Mouse (Mus musculus): ENCODE data around the gene Rbm26. TPM values are rescaled to one million over a fixed set of nuclear protein-coding genes. Genes with fewer than 3 reads are reported as not detected.

Rbm26 gene
- polyA plus RNA-seq (2012; rRNA removed), result 8.6 and 11.7 TPM in 2 replicates
- 9.0 and 9.1 TPM in 2 replicates for polyA plus RNA-seq (2014; fragmentation: Nextera tagmentation; extraction: Ambion mirVana)

DNA sequence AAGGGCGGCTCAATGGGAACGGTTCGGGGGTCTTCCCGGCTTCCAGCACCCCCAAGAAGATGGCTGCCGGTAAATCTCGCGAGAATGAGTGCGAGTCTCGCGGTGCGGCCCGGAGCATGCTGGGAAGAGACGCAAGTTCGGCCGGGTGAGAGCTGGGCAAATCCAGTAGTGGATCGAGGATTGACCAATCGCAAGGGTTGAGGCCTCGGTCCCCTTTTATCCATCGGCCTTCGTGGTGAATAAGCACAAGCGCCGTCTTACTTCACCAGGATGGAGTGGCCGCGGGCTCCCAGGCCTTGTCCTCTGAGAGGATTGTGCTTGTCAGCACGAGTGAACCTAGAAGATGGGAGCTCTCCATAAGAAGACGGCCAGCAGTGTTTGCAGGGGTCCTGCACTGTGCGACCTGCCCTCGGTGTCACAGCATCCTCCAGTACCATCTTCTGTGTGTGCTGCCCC, at the start of gene Rbm26:
Gene Rbm26, minus strand, starts transcription at position 90 of the 456 bp plus-strand sequence.
- ATAC-seq (ENCODE audit: insufficient read depth), result peak; percentile 93
- TF ChIP-seq EP300 (IDR thresholded peaks at IDR 0.05; ENCODE audit: low read depth) (peak; percentile 80), CTCF (IDR thresholded peaks at IDR 0.05; ENCODE audit: low read depth) (no peak)
- WGBS (ENCODE audit: insufficient replicate concordance), result 1% methylated on average over 28 of the region's 28 CpGs
- Histone ChIP-seq H3K9ac (replicated peaks) (peak within 1 kb of the TSS; percentile 82), H3K4me1 (replicated peaks; ENCODE audit: control insufficient read depth in 2 of 2, insufficient read depth in 2 of 2, low read length in 1 of 2) (peaks cover 15 to 16% of the 10 kb centered on the region in 2 experiments), H3K27ac (peak within 1 kb of the TSS; percentile 69), H3K9me3 (ENCODE audit: control insufficient read depth, low read length) (no peaks in the 10 kb centered on the region), H3K4me2 (ENCODE audit: low read depth) (peak within 1 kb of the TSS; percentile 92), H3K4me3 (ENCODE audit: insufficient read depth in 1 of 2, low read depth in 2 of 2, low read length in 2 of 2) (peak within 1 kb of the TSS; percentile 92 to 93), H3K36me3 (replicated peaks; ENCODE audit: control insufficient read depth, insufficient read depth, low read depth) (no peaks in the 10 kb centered on the region), H3K27me3 (ENCODE audit: control insufficient read depth, insufficient read depth, low read length) (no peaks in the 10 kb centered on the region)
- DNase-seq (ENCODE audit: low read depth in 3 of 3, low spot score in 3 of 3), result peak; percentile 91 to 94 (median 93)

DNA sequence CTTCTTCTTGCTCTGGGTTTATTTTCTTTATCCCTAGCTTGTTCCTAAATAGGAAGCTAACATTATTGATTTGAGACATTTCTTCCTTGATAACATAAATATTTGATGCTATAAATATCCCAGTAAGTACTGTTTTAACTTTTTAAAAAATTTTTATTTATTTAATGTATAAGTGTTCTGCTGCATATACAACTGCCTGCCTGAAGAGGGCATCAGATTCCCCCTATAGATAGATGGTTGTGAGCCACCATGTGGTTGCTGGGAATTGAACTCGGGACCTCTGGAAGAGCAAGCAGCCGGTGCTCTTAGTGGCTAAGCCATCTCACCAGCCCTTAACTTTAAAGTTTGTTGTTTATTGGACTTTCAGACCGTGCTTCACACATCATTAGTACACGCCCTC, 48.7 kb upstream of the Rbm26 start:
- no peaks in the 10 kb centered on the region for H3K9me3 ChIP-seq (ENCODE audit: control insufficient read depth, low read length)
- H3K4me2 ChIP-seq (ENCODE audit: low read depth), result no peak overlapping the region
- DNase-seq (ENCODE audit: low read depth in 3 of 3, low spot score in 3 of 3) (no peak), ATAC-seq (ENCODE audit: insufficient read depth) (no peak)
- no peak overlapping the region for H3K9ac ChIP-seq (replicated peaks)
- no peaks in the 10 kb centered on the region for H3K4me1 ChIP-seq (replicated peaks; ENCODE audit: control insufficient read depth in 2 of 2, insufficient read depth in 2 of 2, low read length in 1 of 2)
- H3K4me3 ChIP-seq (ENCODE audit: insufficient read depth in 1 of 2, low read depth in 2 of 2, low read length in 2 of 2), result no peak overlapping the region
- H3K36me3 ChIP-seq (replicated peaks; ENCODE audit: control insufficient read depth, insufficient read depth, low read depth), result no peaks in the 10 kb centered on the region
- H3K27me3 ChIP-seq (ENCODE audit: control insufficient read depth, insufficient read depth, low read length), result no peaks in the 10 kb centered on the region
- TF ChIP-seq CTCF (IDR thresholded peaks at IDR 0.05; ENCODE audit: low read depth), result 0 out of 2 replicates have a peak, but pooled peaks have one; percentile 29
- no peak for TF ChIP-seq EP300 (IDR thresholded peaks at IDR 0.05; ENCODE audit: low read depth)
- 69% methylated on average over 4 of the region's 4 CpGs for WGBS (ENCODE audit: insufficient replicate concordance)
- H3K27ac ChIP-seq, result no peak overlapping the region

DNA sequence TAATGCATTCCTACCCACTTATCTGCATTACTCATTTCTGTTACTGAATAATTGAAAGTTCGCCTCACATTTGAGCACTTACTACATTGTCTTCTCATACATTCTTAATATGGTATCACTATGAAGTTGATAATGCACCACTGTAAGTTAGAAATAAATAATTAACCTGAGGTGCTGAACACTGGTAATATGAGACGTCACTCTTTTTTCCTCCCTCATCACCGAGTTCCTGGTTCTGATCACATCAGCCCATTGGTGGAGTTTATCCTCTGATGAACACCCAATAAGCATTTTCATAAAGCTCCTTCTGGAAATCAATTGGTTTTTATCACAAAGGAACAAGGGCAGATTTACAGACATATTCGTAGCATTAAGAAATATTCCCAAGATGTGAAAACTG, 45.1 kb upstream of the Rbm26 start:
- H3K9me3 ChIP-seq (ENCODE audit: control insufficient read depth, low read length), result no peaks in the 10 kb centered on the region
- H3K36me3 ChIP-seq (replicated peaks; ENCODE audit: control insufficient read depth, insufficient read depth, low read depth), result no peaks in the 10 kb centered on the region
- H3K27ac ChIP-seq, result no peak overlapping the region
- H3K4me2 ChIP-seq (ENCODE audit: low read depth), result no peak overlapping the region
- TF ChIP-seq EP300 (IDR thresholded peaks at IDR 0.05; ENCODE audit: low read depth) (no peak), CTCF (IDR thresholded peaks at IDR 0.05; ENCODE audit: low read depth) (no peak)
- H3K9ac ChIP-seq (replicated peaks), result no peak overlapping the region
- H3K4me3 ChIP-seq (ENCODE audit: insufficient read depth in 1 of 2, low read depth in 2 of 2, low read length in 2 of 2), result no peak overlapping the region
- no peaks in the 10 kb centered on the region for H3K27me3 ChIP-seq (ENCODE audit: control insufficient read depth, insufficient read depth, low read length)
- DNase-seq (ENCODE audit: low read depth in 3 of 3, low spot score in 3 of 3) (no peak), ATAC-seq (ENCODE audit: insufficient read depth) (no peak)
- no peaks in the 10 kb centered on the region for H3K4me1 ChIP-seq (replicated peaks; ENCODE audit: control insufficient read depth in 2 of 2, insufficient read depth in 2 of 2, low read length in 1 of 2)
- WGBS (ENCODE audit: insufficient replicate concordance), result 62% methylated on average over 4 of the region's 4 CpGs

GRCm38 (mm10) chr14:105219525-105220376, 42.6 kb upstream of the Rbm26 start:
- Histone ChIP-seq H3K27me3 (ENCODE audit: control insufficient read depth, insufficient read depth, low read length) (no peaks in the 10 kb centered on the region), H3K36me3 (replicated peaks; ENCODE audit: control insufficient read depth, insufficient read depth, low read depth) (no peaks in the 10 kb centered on the region), H3K4me2 (ENCODE audit: low read depth) (no peak overlapping the region), H3K9me3 (ENCODE audit: control insufficient read depth, low read length) (no peaks in the 10 kb centered on the region), H3K4me1 (replicated peaks; ENCODE audit: control insufficient read depth in 2 of 2, insufficient read depth in 2 of 2, low read length in 1 of 2) (no peaks in the 10 kb centered on the region), H3K4me3 (ENCODE audit: insufficient read depth in 1 of 2, low read depth in 2 of 2, low read length in 2 of 2) (no peak overlapping the region), H3K27ac (no peak overlapping the region), H3K9ac (replicated peaks) (no peak overlapping the region)
- TF ChIP-seq CTCF (IDR thresholded peaks at IDR 0.05; ENCODE audit: low read depth) (no peak), EP300 (IDR thresholded peaks at IDR 0.05; ENCODE audit: low read depth) (no peak)
- WGBS (ENCODE audit: insufficient replicate concordance), result 60% methylated on average over 9 of the region's 9 CpGs
- no peak for DNase-seq (ENCODE audit: low read depth in 3 of 3, low spot score in 3 of 3)
- ATAC-seq (ENCODE audit: insufficient read depth), result no peak

GRCm38 (mm10) chr14:105198401-105198800, 21.3 kb upstream of the Rbm26 start:
- Histone ChIP-seq H3K27ac (no peak overlapping the region), H3K9me3 (ENCODE audit: control insufficient read depth, low read length) (no peaks in the 10 kb centered on the region), H3K9ac (replicated peaks) (no peak overlapping the region), H3K4me1 (replicated peaks; ENCODE audit: control insufficient read depth in 2 of 2, insufficient read depth in 2 of 2, low read length in 1 of 2) (peaks cover 0 to 2% of the 10 kb centered on the region in 2 experiments; a peak in 2 of 4 replicates), H3K4me2 (ENCODE audit: low read depth) (no peak overlapping the region), H3K4me3 (ENCODE audit: insufficient read depth in 1 of 2, low read depth in 2 of 2, low read length in 2 of 2) (no peak overlapping the region), H3K36me3 (replicated peaks; ENCODE audit: control insufficient read depth, insufficient read depth, low read depth) (no peaks in the 10 kb centered on the region), H3K27me3 (ENCODE audit: control insufficient read depth, insufficient read depth, low read length) (no peaks in the 10 kb centered on the region)
- no peak for ATAC-seq (ENCODE audit: insufficient read depth)
- WGBS (ENCODE audit: insufficient replicate concordance), result 38% methylated on average over 5 of the region's 5 CpGs
- peak in 1 of 3 experiments; percentile 31 for DNase-seq (ENCODE audit: low read depth in 3 of 3, low spot score in 3 of 3)
- no peak for TF ChIP-seq EP300 (IDR thresholded peaks at IDR 0.05; ENCODE audit: low read depth)
- TF ChIP-seq CTCF (IDR thresholded peaks at IDR 0.05; ENCODE audit: low read depth), result peak; percentile 70

Data from liver, embryonic 14.5 days (tissue).